ENCODE assay signal across 25 mouse cellular contexts in genomic region chr7:6388971-6389370, GRCm38 (mm10). TPM values are rescaled to one million over a fixed set of nuclear protein-coding genes. Genes with fewer than 3 reads are reported as not detected.
DNase-seq lines count a peak whose midpoint lies in the region; ATAC-seq lines count a peak whose summit lies in the region.
"Had no signal": no experiment of that assay in that cellular context is flagged by ENCODE, and none has a peak within 500 bp of the region (broad histone marks: within the 10 kb centered on the region; RNA-seq: fewer than 3 reads in every experiment).

No protein-coding gene starts in this region.

- H3K4me2 ChIP-seq in limb, embryonic 11.5 days (ENCODE audit: low read depth, severe bottlenecking): no peak overlapping the region

- 85% methylated on average over 5 of the region's 5 CpGs for WGBS in limb, embryonic 11.5 days
- 89% methylated on average over 5 of the region's 5 CpGs for WGBS in limb, embryonic 10.5 days

- H3K27ac ChIP-seq in limb, embryonic 11.5 days (replicated peaks; ENCODE audit: low read depth, low read length): no peak overlapping the region
- no peak overlapping the region for H3K27ac ChIP-seq in limb, embryonic 10.5 days

- H3K36me3 ChIP-seq in limb, embryonic 11.5 days (ENCODE audit: control insufficient read depth, insufficient read depth, low read length): no peaks in the 10 kb centered on the region; the same call in 1 of the 2 replicates
- H3K36me3 ChIP-seq in limb, embryonic 10.5 days: peaks cover 54% of the 10 kb centered on the region

- 0 out of 2 replicates have a peak, but pooled peaks have one; percentile 3 for ATAC-seq in limb, embryonic 11.5 days (ENCODE audit: insufficient number of reproducible peaks, low FRiP score, low TSS enrichment, low read depth)
- ATAC-seq in granulocyte monocyte progenitor cell, adult 5-6 weeks (replicated peaks; ENCODE audit: poor library complexity, severe bottlenecking): peak; percentile 67
- ATAC-seq in megakaryocyte progenitor cell, adult 5-6 weeks (replicated peaks; ENCODE audit: poor library complexity): peak; percentile 62
- ATAC-seq: activated CD4-positive, CD25-positive, alpha-beta regulatory T cell, adult 4 months; CD4-positive, CD25-positive, alpha-beta regulatory T cell, adult 4 months; Patski had no signal

- no peak overlapping the region for H3K4me3 ChIP-seq in limb, embryonic 11.5 days (ENCODE audit: low read depth, low read length)
- H3K4me3 ChIP-seq in limb, embryonic 10.5 days: no peak overlapping the region

- no peak overlapping the region for H3K9ac ChIP-seq in limb, embryonic 11.5 days (ENCODE audit: low read length)

- H3K4me1 ChIP-seq in limb, embryonic 11.5 days (ENCODE audit: control insufficient read depth, insufficient read depth, low read length): no peaks in the 10 kb centered on the region
- no peaks in the 10 kb centered on the region for H3K4me1 ChIP-seq in limb, embryonic 10.5 days

- H3K9me3 ChIP-seq in limb, embryonic 11.5 days (ENCODE audit: control insufficient read depth, low read length): no peaks in the 10 kb centered on the region
- no peaks in the 10 kb centered on the region for H3K9me3 ChIP-seq in limb, embryonic 10.5 days (replicated peaks)
- H3K9me3 ChIP-seq: G1E had no signal

- H3K27me3 ChIP-seq in limb, embryonic 11.5 days (ENCODE audit: control insufficient read depth, insufficient read depth, low read length): no peaks in the 10 kb centered on the region
- no peaks in the 10 kb centered on the region for H3K27me3 ChIP-seq in limb, embryonic 10.5 days (ENCODE audit: low read depth, poor library complexity, severe bottlenecking)
- H3K27me3 ChIP-seq: CH12.LX, Patski had no signal

- DNase-seq in limb, embryonic 11.5 days (ENCODE audit: low spot score): no peak
- DNase-seq in limb, embryonic 10.5 days (ENCODE audit: low spot score): no peak
- peak; percentile 44 for DNase-seq in 416B (ENCODE audit: low read depth)
- DNase-seq in embryo, embryonic 10 days (ENCODE audit: low spot score): no peak
- DNase-seq in spleen, adult 12 weeks (ENCODE audit: low spot score): no peak
- DNase-seq in frontal cortex, postnatal 36 days (ENCODE audit: low spot score in 2 of 2): no peak
- DNase-seq: adrenal gland, adult 2 months; adrenal gland, adult 8-10 months; adrenal gland, postnatal 10 days; adrenal gland, postnatal 14 days; adrenal gland, postnatal 25 days; adrenal gland, postnatal 36 days; cerebellum, adult 11 months; cerebellum, adult 11-12 months; cerebellum, adult 18-20 months had no signal

RNA-seq across cellular contexts. Expression of gene Zfp28, which starts 5.9 kb away (rescaled TPM):
- polyA plus RNA-seq in limb, embryonic 11.5 days (2014; fragmentation: Nextera tagmentation; extraction: Ambion mirVana): 10.2 and 10.4 TPM in 2 replicates
- 9.2 and 13.9 TPM in 2 replicates for polyA plus RNA-seq in limb, embryonic 10.5 days (2016; fragmentation: Nextera tagmentation; extraction: Ambion mirVana)
- total RNA-seq in granulocyte monocyte progenitor cell, adult 5-6 weeks (2014; fragmentation: Nextera tagmentation): 1.9 and 2.0 TPM in 2 replicates
- total RNA-seq in granulocyte monocyte progenitor cell, adult 5-6 weeks (2017): 1.0 and 2.0 TPM in 2 replicates
- total RNA-seq in megakaryocyte progenitor cell, adult 5-6 weeks (2015): 1.4 and 2.4 TPM in 2 replicates
- 1.5 and 2.2 TPM in 2 replicates for total RNA-seq in megakaryocyte progenitor cell, adult 5-6 weeks (2017)

RNA-seq across cellular contexts. Expression of gene Smim17, which starts 9.5 kb away (rescaled TPM):
- 0.24 and 0.32 TPM in 2 replicates for polyA plus RNA-seq in limb, embryonic 11.5 days (2014; fragmentation: Nextera tagmentation; extraction: Ambion mirVana)
- polyA plus RNA-seq in limb, embryonic 10.5 days (2016; fragmentation: Nextera tagmentation; extraction: Ambion mirVana): 0.09 and 0.34 TPM in 2 replicates
- not detected in 2 replicates for total RNA-seq in granulocyte monocyte progenitor cell, adult 5-6 weeks (2014; fragmentation: Nextera tagmentation)
- not detected in 2 replicates for total RNA-seq in granulocyte monocyte progenitor cell, adult 5-6 weeks (2017)
- not detected in 2 replicates for total RNA-seq in megakaryocyte progenitor cell, adult 5-6 weeks (2015)
- not detected in 2 replicates for total RNA-seq in megakaryocyte progenitor cell, adult 5-6 weeks (2017)
- total RNA-seq: adrenal gland, postnatal 25 days; CH12.LX; G1E; MEL had no signal
- polyA plus RNA-seq: activated CD4-positive, CD25-positive, alpha-beta regulatory T cell, adult 4 months; CD4-positive, CD25-positive, alpha-beta regulatory T cell, adult 4 months; G1E had no signal

RNA-seq across cellular contexts. Expression of gene Gm20715, which starts 21.1 kb away (rescaled TPM):
- polyA plus RNA-seq in limb, embryonic 11.5 days (2014; fragmentation: Nextera tagmentation; extraction: Ambion mirVana): not detected in 2 replicates
- 0.03 TPM in 1 of 2 replicates, not detected in the other for polyA plus RNA-seq in limb, embryonic 10.5 days (2016; fragmentation: Nextera tagmentation; extraction: Ambion mirVana)
- total RNA-seq in granulocyte monocyte progenitor cell, adult 5-6 weeks (2014; fragmentation: Nextera tagmentation): not detected in 2 replicates
- total RNA-seq in granulocyte monocyte progenitor cell, adult 5-6 weeks (2017): 0.15 TPM in 1 of 2 replicates, not detected in the other
- total RNA-seq in megakaryocyte progenitor cell, adult 5-6 weeks (2015): not detected in 2 replicates
- total RNA-seq in megakaryocyte progenitor cell, adult 5-6 weeks (2017): not detected in 2 replicates
- total RNA-seq: adrenal gland, adult 18-20 months; adrenal gland, adult 2 months; adrenal gland, postnatal 14 days; adrenal gland, postnatal 36 days; CH12.LX; MEL had no signal
- polyA plus RNA-seq: activated CD4-positive, CD25-positive, alpha-beta regulatory T cell, adult 4 months; adrenal gland, adult 2 months; C2C12; CD4-positive, CD25-positive, alpha-beta regulatory T cell, adult 4 months; G1E; Patski had no signal

RNA-seq across cellular contexts. Expression of gene Zfp78, which starts 25.9 kb away (rescaled TPM):
- 1.1 and 1.6 TPM in 2 replicates for polyA plus RNA-seq in limb, embryonic 11.5 days (2014; fragmentation: Nextera tagmentation; extraction: Ambion mirVana)
- 1.3 and 1.4 TPM in 2 replicates for polyA plus RNA-seq in limb, embryonic 10.5 days (2016; fragmentation: Nextera tagmentation; extraction: Ambion mirVana)
- total RNA-seq in granulocyte monocyte progenitor cell, adult 5-6 weeks (2014; fragmentation: Nextera tagmentation): 1.8 and 2.9 TPM in 2 replicates
- 0.88 and 2.6 TPM in 2 replicates for total RNA-seq in granulocyte monocyte progenitor cell, adult 5-6 weeks (2017)
- 2.8 and 4.8 TPM in 2 replicates for total RNA-seq in megakaryocyte progenitor cell, adult 5-6 weeks (2015)
- total RNA-seq in megakaryocyte progenitor cell, adult 5-6 weeks (2017): 3.1 and 3.5 TPM in 2 replicates
- total RNA-seq: CH12.LX had no signal

RNA-seq across cellular contexts. Expression of gene Gm3854, which starts 45.4 kb away (rescaled TPM):
- 2.2 and 2.3 TPM in 2 replicates for polyA plus RNA-seq in limb, embryonic 11.5 days (2014; fragmentation: Nextera tagmentation; extraction: Ambion mirVana)
- polyA plus RNA-seq in limb, embryonic 10.5 days (2016; fragmentation: Nextera tagmentation; extraction: Ambion mirVana): 2.6 and 2.8 TPM in 2 replicates
- total RNA-seq in granulocyte monocyte progenitor cell, adult 5-6 weeks (2014; fragmentation: Nextera tagmentation): 0.96 and 1.8 TPM in 2 replicates
- 0.31 TPM in 1 of 2 replicates, not detected in the other for total RNA-seq in granulocyte monocyte progenitor cell, adult 5-6 weeks (2017)
- total RNA-seq in megakaryocyte progenitor cell, adult 5-6 weeks (2015): 0.20 TPM in 2 replicates
- total RNA-seq in megakaryocyte progenitor cell, adult 5-6 weeks (2017): 0.57 and 0.79 TPM in 2 replicates
- total RNA-seq: CH12.LX, MEL had no signal
- polyA plus RNA-seq: adrenal gland, adult 2 months; G1E had no signal

Comparison
In these comparisons a context has a peak if more than half of its experiments do, and no peak if none do; other contexts are left out.
1. ATAC-seq: peak in every context shown above with its lines; median percentile 67 in granulocyte monocyte progenitor cell, adult 5-6 weeks; 62 in megakaryocyte progenitor cell, adult 5-6 weeks; 3 in limb, embryonic 11.5 days.